Mouse (Mus musculus) heart, embryonic 14.5 days (tissue): ENCODE data around the gene Cartpt. TPM values are rescaled to one million over a fixed set of nuclear protein-coding genes. Genes with fewer than 3 reads are reported as not detected.
"Not testable (repeated sequence)": the region's sequence is repeated elsewhere in the genome, so short reads cannot be mapped to it uniquely, and the experiment has no call there.

Experiments used
- ATAC-seq: fragments of 200-750 bp; cut with Nextera tagmentation; 2 replicates; pipeline ENCODE4 v1.8.0; 2017; ENCODE audit warnings: low read depth, moderate TSS enrichment; ENCODE audit not compliant: insufficient number of reproducible peaks, insufficient read depth, low FRiP score
- H3K27ac ChIP-seq, 2 experiments: fragments of 200-500 bp in 1 of 2; fragments of 300-500 bp in 1 of 2; sonication (generic) in 1 of 2; replicated peaks in 1 of 2; 2 replicates each; pipeline ENCODE4 v1.5.1; 2012 to 2014; ENCODE audit warnings: low read depth in 2 of 2, low read length in 2 of 2, control low read depth in 1 of 2, mild to moderate bottlenecking in 1 of 2, mixed read lengths in 1 of 2; ENCODE audit not compliant: control insufficient read depth in 1 of 2, insufficient read depth in 1 of 2
- H3K27me3 ChIP-seq: fragments of 300-500 bp; sonication (generic); 2 replicates; pipeline ENCODE4 v1.6.1; 2014; ENCODE audit warnings: mild to moderate bottlenecking, low read length, control low read depth; ENCODE audit not compliant: control insufficient read depth, insufficient read depth
- H3K36me3 ChIP-seq: fragments of 300-500 bp; sonication (generic); 2 replicates; pipeline ENCODE4 v1.6.1; 2014; ENCODE audit warnings: mild to moderate bottlenecking, control low read depth, low read length, mixed read lengths; ENCODE audit not compliant: control insufficient read depth, insufficient read depth
- H3K4me1 ChIP-seq, 2 experiments: fragments of 200-500 bp in 1 of 2; fragments of 300-500 bp in 1 of 2; sonication (generic) in 1 of 2; 2 replicates each; pipeline ENCODE4 v1.6.1; 2012 to 2014; ENCODE audit warnings: low read length in 2 of 2, control low read depth in 1 of 2, mixed read lengths in 1 of 2; ENCODE audit not compliant: control insufficient read depth in 2 of 2, insufficient read depth in 2 of 2
- H3K4me2 ChIP-seq: fragments of 300-500 bp; sonication (generic); 2 replicates; pipeline ENCODE4 v1.6.1; 2014; ENCODE audit warnings: mild to moderate bottlenecking, low read length
- H3K4me3 ChIP-seq, 2 experiments: fragments of 200-500 bp in 1 of 2; fragments of 300-500 bp in 1 of 2; sonication (generic) in 1 of 2; 2 replicates each; pipeline ENCODE4 v1.5.1; 2012 to 2014; ENCODE audit warnings: low read length in 2 of 2, mild to moderate bottlenecking in 2 of 2, control low read depth in 1 of 2, low read depth in 1 of 2, moderate library complexity in 1 of 2; ENCODE audit not compliant: control insufficient read depth in 1 of 2, insufficient read depth in 1 of 2
- H3K9ac ChIP-seq: fragments of 300-500 bp; sonication (generic); 2 replicates; pipeline ENCODE4 v1.6.1; 2014; ENCODE audit warnings: mild to moderate bottlenecking, low read length
- H3K9me3 ChIP-seq: fragments of 300-500 bp; sonication (generic); 2 replicates; pipeline ENCODE4 v1.6.1; 2016; ENCODE audit warnings: low read length, control low read depth; ENCODE audit not compliant: control insufficient read depth
- WGBS: fragments of 180-500 bp; shearing (Covaris S2); extraction: QIAGEN DNeasy Blood & Tissue Kit; methylation state at CpG from one replicate; pipeline ENCODE4 v1.1.7; 2014; 5-methylcytosine and 5-hydroxymethylcytosine counted together
- polyA plus RNA-seq: library from polyadenylated mRNA; unstranded; fragments of >200 nt; fragmentation: Nextera tagmentation; extraction: Ambion mirVana; gene quantifications from 2 replicates; pipeline ENCODE4 v1.2.1, GENCODE M21; 2014

The Cartpt gene
- polyA plus RNA-seq, 1 experiment from 2014 or later = 0.68 TPM

DNA sequence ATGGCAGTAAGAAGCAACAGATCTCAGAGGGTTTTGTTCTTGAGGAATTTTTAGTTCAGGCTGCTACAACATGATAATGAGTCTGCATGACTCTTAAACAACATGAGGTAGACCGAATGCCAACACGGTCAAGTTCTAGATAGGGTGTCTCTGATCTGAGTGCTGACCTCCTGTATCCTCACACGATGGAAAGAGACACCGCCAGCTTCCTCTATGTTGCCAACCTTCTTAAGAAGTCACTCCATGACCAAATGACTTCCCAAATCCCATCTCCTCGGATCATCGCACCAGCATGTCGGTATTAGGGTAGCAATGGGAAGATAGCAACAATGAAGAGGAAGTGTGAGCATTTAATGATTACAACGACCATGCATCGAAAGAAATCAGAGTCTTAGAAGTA is 43.6 kb downstream of the Cartpt start:
- peaks cover 6 to 8% of the 10 kb centered on the region in 2 experiments; a peak in 3 of 4 replicates for H3K4me1 ChIP-seq
- H3K27ac ChIP-seq = peak overlapping the region; percentile 69 to 73
- no peak overlapping the region for H3K4me2 ChIP-seq
- 60% methylated on average over 9 of the region's 9 CpGs for WGBS
- H3K27me3 ChIP-seq = no peaks in the 10 kb centered on the region
- no peaks in the 10 kb centered on the region for H3K36me3 ChIP-seq
- no peak overlapping the region for H3K4me3 ChIP-seq
- ATAC-seq = no peak
- peaks cover 6% of the 10 kb centered on the region; the same call in 1 of the 2 replicates for H3K9me3 ChIP-seq
- no peak overlapping the region for H3K9ac ChIP-seq

DNA sequence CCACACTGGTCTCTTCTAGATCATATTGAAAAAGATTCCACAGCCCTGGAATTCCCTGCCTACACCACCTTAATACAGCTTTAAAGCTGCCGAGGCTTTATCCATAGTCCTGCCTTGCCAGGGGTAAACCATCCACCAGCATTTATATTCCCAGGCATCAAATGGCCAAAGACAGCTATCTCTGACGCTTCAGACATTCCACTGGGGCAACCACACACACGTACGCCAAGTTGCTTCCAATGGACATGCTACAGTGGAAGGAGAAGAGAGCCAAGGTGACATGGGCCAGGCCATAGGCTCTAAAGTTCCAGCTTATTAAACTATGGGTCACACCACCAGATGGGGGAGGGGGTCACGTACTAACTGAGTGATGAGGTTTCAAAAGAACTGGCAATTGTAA is 45.7 kb downstream of the Cartpt start:
- no peaks in the 10 kb centered on the region for H3K36me3 ChIP-seq
- H3K27ac ChIP-seq = no peak overlapping the region
- no peak for ATAC-seq
- no peaks in the 10 kb centered on the region for H3K27me3 ChIP-seq
- no peak overlapping the region for H3K4me2 ChIP-seq
- peaks cover 11 to 19% of the 10 kb centered on the region in 2 experiments for H3K4me1 ChIP-seq
- no peak overlapping the region for H3K9ac ChIP-seq
- H3K9me3 ChIP-seq = no peaks in the 10 kb centered on the region
- WGBS = 71% methylated on average over 5 of the region's 5 CpGs
- H3K4me3 ChIP-seq = no peak overlapping the region

GRCm38 (mm10) chr13:99853131-99853530 is 47.8 kb downstream of the Cartpt start:
- 86% methylated on average over 2 of the region's 2 CpGs for WGBS
- ATAC-seq = no peak
- Histone ChIP-seq H3K9ac (no peak overlapping the region), H3K4me1 (peaks cover 11 to 19% of the 10 kb centered on the region in 2 experiments), H3K9me3 (no peaks in the 10 kb centered on the region), H3K27me3 (no peaks in the 10 kb centered on the region), H3K4me3 (no peak overlapping the region), H3K27ac (no peak overlapping the region), H3K36me3 (no peaks in the 10 kb centered on the region), H3K4me2 (no peak overlapping the region)

- peaks cover 11 to 19% of the 10 kb centered on the region in 2 experiments for H3K4me1 ChIP-seq
- not testable (repeated sequence) for H3K27me3 ChIP-seq, H3K9ac ChIP-seq, H3K36me3 ChIP-seq, H3K9me3 ChIP-seq, H3K4me3 ChIP-seq, ATAC-seq, H3K4me2 ChIP-seq, H3K27ac ChIP-seq
- WGBS = 75% methylated on average over 3 of the region's 3 CpGs
Measured at GRCm38 (mm10) chr13:99852416-99852815, 48.5 kb downstream of the Cartpt start.

DNA sequence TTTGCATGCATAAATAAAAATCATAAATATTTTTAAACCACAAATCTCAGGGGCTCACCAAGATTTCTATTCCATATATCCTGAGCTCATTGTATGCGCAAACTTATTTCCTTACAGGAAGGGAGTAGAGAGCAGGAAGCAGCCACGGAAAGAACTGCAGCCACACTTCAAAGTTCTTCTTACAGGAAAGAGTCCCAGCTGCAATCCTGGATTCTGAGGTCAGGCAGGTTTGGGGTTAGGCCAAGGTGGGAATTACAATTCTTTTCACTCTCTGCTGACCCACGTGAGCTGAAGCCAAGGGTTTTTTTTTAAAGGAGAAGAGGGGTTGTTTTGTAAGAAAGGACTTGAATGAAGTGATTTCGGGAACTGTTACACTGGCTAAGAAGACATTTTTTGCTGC is 49.9 kb downstream of the Cartpt start:
- 41% methylated on average over 4 of the region's 4 CpGs for WGBS
- no peak overlapping the region for H3K9ac ChIP-seq

GRCm38 (mm10) chr13:99849597-99849996 is 51.3 kb downstream of the Cartpt start:
- Histone ChIP-seq H3K4me1 (peaks cover 9 to 19% of the 10 kb centered on the region in 2 experiments), H3K9me3 (no peaks in the 10 kb centered on the region), H3K4me2 (no peak overlapping the region), H3K36me3 (no peaks in the 10 kb centered on the region), H3K27me3 (no peaks in the 10 kb centered on the region), H3K9ac (no peak overlapping the region), H3K27ac (no peak overlapping the region), H3K4me3 (no peak overlapping the region)
- 45% methylated on average over 15 of the region's 15 CpGs for WGBS
- ATAC-seq = no peak

More for the DNA sequence above, 49.9 kb downstream of the Cartpt start:
- peaks cover 9 to 19% of the 10 kb centered on the region in 2 experiments for H3K4me1 ChIP-seq
- no peaks in the 10 kb centered on the region for H3K27me3 ChIP-seq
- H3K27ac ChIP-seq = peak overlapping the region; percentile 39 to 60; a peak in 2 of 4 replicates
- H3K36me3 ChIP-seq = no peaks in the 10 kb centered on the region
- H3K4me2 ChIP-seq = peak overlapping the region; percentile 29
- no peak overlapping the region for H3K4me3 ChIP-seq
- H3K9me3 ChIP-seq = no peaks in the 10 kb centered on the region
- no peak for ATAC-seq

Other genes with a start within 250 kb of the Cartpt start
- gene Mccc2, start 114.5 kb upstream of the Cartpt start, polyA plus RNA-seq = 27.5 and 29.2 TPM in 2 replicates
- gene Bdp1, start 203.0 kb upstream of the Cartpt start, polyA plus RNA-seq = 14.6 and 21.9 TPM in 2 replicates
- gene Serf1, start 206.9 kb upstream of the Cartpt start, polyA plus RNA-seq = 128 and 146 TPM in 2 replicates
- gene Smn1, start 223.8 kb upstream of the Cartpt start, polyA plus RNA-seq = 29.5 and 32.9 TPM in 2 replicates